Mouse (Mus musculus) thymus, adult 18-20 months (tissue): ENCODE results near the gene Gm28047.
"Not testable (repeated sequence)": the region's sequence is repeated elsewhere in the genome, so short reads cannot be mapped to it uniquely, and the experiment has no call there.

ENCODE experiments used
- DNase-seq, 2 experiments: peaks; one replicate each; pipeline ENCODE4 v3.0.0; 2022; ENCODE audit warnings: mixed read lengths in 2 of 2

Gene Gm28047

DNA sequence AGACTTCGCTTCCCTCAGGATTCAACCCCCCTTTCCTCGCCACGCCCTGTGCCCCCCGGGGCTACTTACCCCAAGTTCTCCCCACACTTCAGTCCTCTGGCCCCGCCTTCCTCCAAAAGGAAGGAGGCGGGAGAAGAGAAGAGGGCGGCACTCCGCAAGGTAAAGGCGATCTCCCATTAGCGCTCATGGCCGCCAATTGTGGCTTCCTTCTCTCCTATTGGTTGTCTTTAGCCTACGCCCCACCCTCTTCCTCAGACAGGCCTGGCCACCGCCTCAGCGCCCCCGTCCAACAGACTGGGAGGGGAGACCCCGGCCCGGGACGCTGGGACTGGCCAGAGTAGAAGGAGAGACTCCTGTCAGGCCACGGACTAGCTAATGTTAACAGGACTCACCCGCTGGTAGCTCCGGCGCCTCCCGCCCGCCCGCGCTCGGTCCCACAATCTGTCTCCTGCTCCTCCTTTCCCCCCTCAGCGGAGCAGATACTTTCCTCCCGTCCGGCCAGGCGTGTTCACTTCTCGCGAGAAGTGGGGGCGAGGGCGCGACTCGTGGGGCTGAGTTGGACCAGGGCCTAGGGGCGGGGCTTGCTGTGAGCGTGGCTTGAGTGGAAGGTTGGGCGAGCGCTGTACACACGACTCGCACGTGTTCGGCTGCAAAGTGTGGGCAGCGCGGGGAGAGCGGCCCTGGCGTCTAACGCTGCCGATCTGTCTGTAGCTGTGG is at the start of gene Gm28047, which contains the start of gene Atf7:
Gene Gm28047, minus strand, starts transcription at position 98 of the 717 bp plus-strand sequence.
Gene Atf7, minus strand, starts transcription at position 495 of the 717 bp plus-strand sequence.
- peak; percentile 99 for DNase-seq

- no peak for DNase-seq
Observed at GRCm38 (mm10) chr15:102673548-102673947, 48.7 kb upstream of the Gm28047 start.

DNA sequence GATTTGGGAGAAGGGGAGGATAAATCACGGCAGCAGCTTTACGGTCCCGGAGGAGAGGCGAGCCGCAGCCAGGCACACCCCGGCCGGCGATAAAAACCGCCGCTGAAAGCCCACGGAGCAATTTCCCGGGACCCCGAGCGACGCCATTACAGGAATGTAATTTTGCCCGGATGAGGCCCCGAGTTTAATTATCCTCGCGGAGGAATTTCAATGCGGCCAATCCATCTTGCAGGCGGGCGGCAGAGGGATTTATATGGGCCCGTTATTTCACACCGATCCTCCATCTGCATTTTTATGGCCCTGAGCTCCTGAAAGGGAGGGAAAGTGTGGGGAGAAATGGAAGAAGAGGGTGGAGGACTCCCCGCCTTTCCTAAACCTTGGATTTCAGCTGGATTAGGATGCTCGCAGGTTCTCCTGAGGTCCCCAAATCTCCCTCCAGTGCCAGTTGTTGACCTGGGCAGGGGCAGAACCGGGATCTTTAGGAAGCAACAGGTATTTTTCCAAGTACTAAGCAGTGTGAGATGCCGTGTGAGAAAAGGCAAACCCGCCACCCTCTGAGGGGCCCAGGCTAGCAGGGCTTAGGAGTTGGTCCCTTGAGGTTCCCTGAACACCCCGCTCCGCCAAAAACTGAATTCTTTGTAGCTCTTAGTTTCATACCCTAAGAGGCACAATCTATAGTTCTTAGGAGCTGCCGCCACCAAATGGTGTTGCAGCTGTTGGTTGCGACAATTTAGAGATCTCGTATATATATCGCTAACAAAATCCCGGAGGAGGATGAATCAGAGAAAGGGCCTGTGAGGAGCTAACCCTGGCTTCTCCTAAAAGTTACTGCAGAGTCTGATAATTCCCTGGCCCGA is 47.6 kb upstream of the Gm28047 start, which contains the start of gene Atp5g2:
Gene Atp5g2, minus strand, starts transcription at position 138 of the 857 bp plus-strand sequence.
- DNase-seq: no peak

DNA sequence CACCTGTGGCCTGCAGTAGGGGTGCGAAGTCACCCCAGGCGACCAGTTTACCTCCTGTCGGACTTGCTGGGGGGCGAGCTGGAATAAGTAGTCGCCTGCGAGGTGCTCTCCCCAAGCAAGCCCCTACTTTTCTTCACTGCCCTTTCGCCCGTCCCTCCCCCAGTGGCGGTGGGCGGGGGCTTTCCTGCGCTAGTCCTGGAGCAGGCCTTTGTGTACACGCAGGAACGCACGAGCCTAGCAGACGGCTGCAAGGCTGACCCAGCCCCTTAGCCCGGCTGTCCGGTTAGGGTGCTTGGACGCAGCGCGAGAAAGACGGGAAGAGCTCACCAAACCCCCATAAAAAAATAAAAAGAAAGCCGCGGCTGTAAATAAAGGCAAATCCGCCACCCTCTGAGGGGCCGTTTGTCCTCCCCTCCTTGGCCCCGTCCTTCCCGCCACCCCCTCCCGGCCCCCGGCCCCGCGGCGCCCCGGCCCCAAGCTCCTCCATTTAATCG is 46.9 kb upstream of the Gm28047 start:
- peak; percentile 54 to 56 for DNase-seq

DNA sequence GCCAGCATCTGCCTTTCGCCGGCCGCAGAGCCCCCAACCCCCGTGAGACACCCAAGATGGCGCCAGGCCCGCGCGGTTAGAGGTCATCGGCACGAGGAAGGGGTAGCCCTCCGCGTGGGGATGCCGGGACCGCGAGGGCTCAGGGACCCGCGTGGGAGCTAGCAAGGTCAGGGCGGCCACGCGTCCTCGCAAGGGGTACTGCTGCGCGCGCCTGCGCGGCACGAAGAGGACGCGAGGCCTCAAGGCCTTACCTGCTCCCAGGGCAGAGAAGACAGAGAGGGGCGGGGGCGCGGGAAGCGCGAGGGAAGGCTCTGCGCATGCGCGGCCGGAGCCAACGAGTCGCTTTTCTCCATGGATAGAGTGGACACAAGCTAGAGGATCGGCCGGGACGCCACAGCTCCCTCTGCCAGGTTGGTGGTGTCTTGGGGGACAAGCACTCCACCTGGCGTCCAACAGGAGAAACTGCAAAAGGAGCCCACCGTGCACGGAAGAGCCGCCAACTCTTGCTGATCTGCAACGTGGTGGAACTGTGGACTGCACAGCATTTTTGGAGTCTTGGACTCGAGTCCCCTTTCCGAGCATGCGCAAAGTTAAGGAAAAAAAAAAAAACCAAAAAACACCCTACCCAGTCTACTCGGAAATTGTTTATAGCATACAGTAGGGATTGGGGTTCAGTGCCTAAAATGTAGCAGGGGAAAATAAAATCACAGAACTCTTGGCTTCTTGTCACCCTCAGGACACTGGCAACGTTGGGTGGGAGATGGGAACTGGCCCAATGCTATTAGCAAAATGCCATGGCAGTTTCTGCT is 46.1 kb upstream of the Gm28047 start:
- peak; percentile 96 for DNase-seq

GRCm38 (mm10) chr15:102670281-102670680 is 45.4 kb upstream of the Gm28047 start:
- no peak for DNase-seq

DNA sequence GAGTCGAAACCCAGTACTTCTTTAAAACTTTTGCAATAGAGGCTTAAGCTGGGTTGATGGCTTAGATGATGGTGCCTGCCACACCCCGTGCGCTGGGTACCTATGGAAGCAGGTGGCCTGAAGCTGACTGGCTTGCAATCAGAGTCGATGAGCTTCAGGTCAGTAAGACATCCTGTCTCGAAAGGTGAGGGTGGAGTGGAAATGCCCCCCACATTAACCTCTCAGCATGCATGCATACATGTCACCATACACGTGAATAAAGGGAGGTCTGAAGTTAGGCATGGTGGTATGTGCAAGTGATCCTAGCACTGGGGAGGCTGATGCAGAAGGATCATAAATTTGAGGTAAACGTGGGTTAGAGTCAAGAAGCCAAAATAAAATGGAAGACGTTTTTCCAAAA is 44.7 kb upstream of the Gm28047 start:
- DNase-seq: no peak

DNA sequence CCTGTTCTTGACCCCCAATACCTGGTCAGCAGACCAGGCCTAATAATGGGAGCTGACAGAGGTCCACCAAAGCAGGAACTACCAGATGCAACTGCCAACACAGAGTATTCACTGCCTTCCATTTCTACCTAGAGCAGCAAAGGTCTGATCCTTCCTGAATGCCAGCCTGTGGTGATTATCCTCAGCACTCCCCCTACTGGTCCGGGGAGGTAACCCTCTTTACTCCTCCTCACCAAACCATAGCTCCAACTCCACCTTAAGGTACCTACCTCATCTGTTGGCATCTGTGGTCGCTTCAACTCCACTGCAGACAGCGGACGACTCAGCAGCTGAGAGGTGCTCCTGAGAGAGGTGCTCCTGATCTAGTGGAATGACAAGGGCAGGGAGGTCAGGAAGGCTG is 40.6 kb upstream of the Gm28047 start:
- peak; percentile 16 to 25 for DNase-seq

GRCm38 (mm10) chr15:102663825-102664224 is 39.0 kb upstream of the Gm28047 start:
- DNase-seq: no peak

DNA sequence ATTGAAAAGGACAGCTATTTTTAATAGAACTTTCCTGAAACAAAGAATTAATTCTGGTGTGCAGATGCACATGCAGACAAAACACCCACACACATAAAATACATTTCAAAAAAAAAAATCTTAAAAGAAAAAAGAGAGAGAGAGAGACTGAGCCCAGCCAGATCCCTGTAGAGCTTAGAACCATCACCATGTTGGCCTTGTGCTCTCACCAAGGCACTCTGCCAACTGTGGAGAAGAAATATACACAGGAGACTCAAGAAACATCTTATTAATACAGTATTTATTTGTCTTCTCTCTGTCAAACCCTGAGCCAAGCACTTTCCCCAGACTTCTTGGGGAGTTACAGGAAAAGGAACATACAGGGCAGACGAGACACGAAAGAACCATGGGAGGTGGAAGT is 37.7 kb upstream of the Gm28047 start:
- not testable (repeated sequence) for DNase-seq

DNA sequence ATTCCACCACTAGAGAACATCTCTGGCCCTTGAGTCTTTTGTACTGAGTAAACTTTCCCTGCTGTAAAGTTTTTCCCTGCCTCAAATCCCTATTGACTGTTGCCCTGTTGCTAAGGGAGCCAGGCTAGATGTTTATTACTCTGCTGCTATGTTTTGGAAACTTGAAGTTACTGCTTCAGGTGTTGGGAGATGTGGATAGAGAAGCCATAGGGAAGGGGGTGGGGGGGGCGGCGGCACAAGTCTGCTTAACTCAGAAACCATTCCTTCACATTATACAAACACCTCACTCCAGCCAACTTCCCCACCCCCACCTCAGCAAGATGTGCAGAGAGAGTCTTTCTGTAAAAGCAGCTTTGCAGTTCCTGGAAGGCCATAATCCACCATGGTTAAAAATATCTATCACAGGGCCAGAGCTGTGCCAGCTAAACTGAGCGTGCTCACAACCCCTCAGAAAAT is 33.1 kb upstream of the Gm28047 start:
- no peak for DNase-seq

DNA sequence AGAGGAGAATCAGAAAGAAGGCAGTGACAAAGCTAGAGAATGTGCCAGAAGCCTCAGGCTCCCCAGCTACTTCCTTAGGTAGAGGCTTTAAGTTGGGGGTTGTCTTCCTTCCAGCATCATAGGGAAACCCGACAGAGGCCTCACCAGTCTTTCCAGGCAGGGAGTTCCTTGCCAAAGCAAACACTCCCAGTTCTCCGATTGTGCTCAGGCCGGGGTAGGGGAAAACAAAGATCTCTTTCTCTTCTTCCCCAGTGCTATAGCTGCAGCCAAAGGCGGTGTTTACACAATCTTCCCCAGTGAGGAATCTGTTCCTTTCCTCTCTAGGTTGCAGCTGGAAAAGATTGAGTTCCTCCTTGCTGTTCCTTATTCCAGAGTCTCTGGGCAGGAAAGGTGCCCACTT is 31.8 kb upstream of the Gm28047 start:
- no peak for DNase-seq

DNA sequence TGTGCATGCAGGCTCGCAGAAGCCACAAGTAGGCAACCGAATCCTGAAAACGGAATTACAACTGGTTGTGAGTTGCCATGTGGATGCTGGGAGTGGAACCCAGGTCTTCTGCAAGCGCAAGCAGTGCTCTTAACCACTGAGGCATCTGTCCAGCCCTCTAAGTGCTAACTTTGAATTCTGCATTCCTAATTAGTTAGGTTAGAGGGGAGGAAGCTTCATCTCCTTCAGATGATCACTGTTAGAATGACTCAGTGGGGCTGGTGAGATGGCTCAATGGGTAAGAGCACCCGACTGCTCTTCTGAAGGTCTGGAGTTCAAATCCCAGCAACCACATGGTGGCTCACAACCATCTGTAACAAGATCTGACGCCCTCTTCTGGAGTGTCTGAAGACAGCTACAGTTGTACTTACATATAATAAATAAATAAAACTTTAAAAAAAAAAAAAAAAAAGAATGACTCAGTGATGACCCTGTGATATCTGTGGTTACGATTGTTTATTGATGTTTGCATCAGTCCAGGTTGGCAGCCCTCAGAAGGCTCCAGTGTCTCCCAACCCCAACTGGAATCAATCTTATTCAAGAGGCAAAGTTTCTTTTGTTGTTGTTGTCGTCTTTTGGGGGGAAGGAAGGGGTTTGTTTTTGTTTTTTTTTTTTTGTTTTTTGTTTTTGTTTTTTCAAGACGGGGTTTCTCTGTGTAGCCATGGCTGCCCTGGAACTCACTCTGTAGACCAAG is 27.2 kb upstream of the Gm28047 start:
- DNase-seq: not testable (repeated sequence)

GRCm38 (mm10) chr15:102651107-102651506 is 26.2 kb upstream of the Gm28047 start:
- no peak for DNase-seq

- no peak for DNase-seq
Observed at GRCm38 (mm10) chr15:102635817-102636216, 10.9 kb upstream of the Gm28047 start.

GRCm38 (mm10) chr15:102634684-102635083 is 9.8 kb upstream of the Gm28047 start:
- no peak for DNase-seq

GRCm38 (mm10) chr15:102625687-102626055 is 804 bp upstream of the Gm28047 start:
- peak; percentile 32 to 57 for DNase-seq

- DNase-seq: peak in 1 of 2 experiments; percentile 3
Observed at GRCm38 (mm10) chr15:102624291-102624969, 437 bp downstream of the Gm28047 start.

DNA sequence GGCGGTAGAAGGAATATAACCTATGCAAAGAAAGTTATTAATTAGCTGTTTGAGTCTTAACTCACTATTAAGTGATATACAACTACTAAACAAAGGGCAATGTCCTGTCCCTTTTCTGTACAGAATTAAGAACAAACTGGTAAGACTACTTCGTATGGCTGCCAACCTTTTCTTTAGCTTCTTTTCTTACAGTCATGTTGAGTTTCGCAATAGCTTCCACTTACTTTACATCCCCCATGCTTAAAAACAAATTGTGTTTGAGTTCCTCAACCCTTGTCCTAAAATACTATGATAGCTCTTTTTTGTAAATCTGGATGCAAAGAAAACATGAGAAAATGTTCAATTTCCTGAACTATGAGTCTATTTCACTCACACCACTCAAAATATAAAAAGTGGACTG is 1.7 kb downstream of the Gm28047 start:
- no peak for DNase-seq

GRCm38 (mm10) chr15:102622536-102622935 is 2.3 kb downstream of the Gm28047 start:
- no peak for DNase-seq

DNA sequence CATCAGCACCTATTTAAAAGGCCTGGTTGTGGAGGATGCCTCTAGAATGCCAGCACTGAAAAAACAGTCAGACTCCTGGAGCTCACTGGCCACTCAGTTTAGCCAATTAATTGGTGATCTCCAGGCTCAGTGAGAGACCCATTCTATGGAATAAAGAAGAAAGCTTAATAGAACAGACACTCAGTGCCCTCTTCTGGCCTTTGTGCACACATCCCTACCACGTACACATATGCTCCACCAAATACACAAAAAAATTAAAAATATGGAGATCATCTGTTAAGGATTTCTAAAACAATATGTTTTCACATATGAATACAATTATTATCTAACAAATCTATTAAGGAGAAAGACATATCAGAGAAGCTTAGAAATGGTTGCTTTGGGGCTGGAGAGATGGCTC is 4.1 kb downstream of the Gm28047 start:
- DNase-seq: no peak
